Mouse (Mus musculus): ENCODE data around the gene Rab5c.

DNA sequence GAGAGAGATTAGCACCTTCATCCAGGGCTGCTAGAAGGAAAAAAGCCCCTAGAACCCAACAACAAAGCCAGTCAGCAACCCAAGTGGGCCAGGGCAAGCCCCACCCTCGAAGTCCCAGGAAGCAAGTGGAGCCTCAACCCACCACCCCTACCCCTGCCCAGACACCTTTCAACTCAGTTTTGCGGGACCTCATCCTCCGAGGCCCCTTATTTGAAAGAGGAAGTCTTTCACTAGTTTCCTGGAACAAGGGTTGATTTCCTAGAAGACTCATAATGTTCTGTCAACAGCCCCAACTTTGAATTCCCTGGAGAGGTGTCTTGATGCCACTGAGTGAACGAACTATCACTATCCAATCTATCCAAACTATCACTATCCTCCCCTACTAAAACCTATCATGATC, 8.0 kb downstream of the Rab5c start:
- TF ChIP-seq ELF1 (IDR thresholded peaks at IDR 0.05; ENCODE audit: low read depth, low read length) = no peak
- no peak for TF ChIP-seq CTCF (IDR thresholded peaks at IDR 0.05 in 2 of 3, conservative IDR thresholded peaks at IDR 0.05 in 1 of 3; ENCODE audit: control insufficient read depth in 1 of 3, insufficient read depth in 1 of 3, low read depth in 2 of 3, low read length in 3 of 3, poor library complexity in 1 of 3, severe bottlenecking in 1 of 3)
- no peak for TF ChIP-seq POLR2A (IDR thresholded peaks at IDR 0.05; ENCODE audit: control insufficient read depth in 1 of 2, insufficient read depth in 1 of 2, low read depth in 1 of 2, low read length in 2 of 2, poor library complexity in 1 of 2)
- no peak for TF ChIP-seq MYC (IDR thresholded peaks at IDR 0.05; ENCODE audit: low read depth, low read length)
- no peak for TF ChIP-seq GATA1 (IDR thresholded peaks at IDR 0.05; ENCODE audit: low read depth, low read length)
- TF ChIP-seq EP300 (IDR thresholded peaks at IDR 0.05; ENCODE audit: low read depth in 1 of 2, low read length in 2 of 2) = no peak
